Mouse (Mus musculus) olfactory bulb, adult 2 months (tissue): ENCODE results near the gene Cmtm1.

ENCODE experiments used
- CTCF ChIP-seq: fragments of 200-500 bp; IDR thresholded peaks from 2 replicates; pipeline ENCODE4 v1.5.1; 2012; ENCODE audit warnings: low read depth, mild to moderate bottlenecking, low read length, moderate library complexity; ENCODE audit not compliant: insufficient read depth
- POLR2A ChIP-seq: fragments of 200-500 bp; IDR thresholded peaks from 2 replicates; pipeline ENCODE4 v1.6.1; 2012; ENCODE audit warnings: mild to moderate bottlenecking, low read depth, low read length, moderate library complexity; ENCODE audit not compliant: insufficient read depth

- TF ChIP-seq POLR2A (no peak), CTCF (no peak)
Observed at GRCm38 (mm10) chr8:104333786-104334185, 23.8 kb upstream of the Cmtm1 start.
